Mouse (Mus musculus) heart, embryonic 12.5 days (tissue): ENCODE measurements at regions not wholly inside any gene's neighbourhood (a gene's known extent, or its start where the extent isn't known, plus 50 kb on each side); places are given as distances from the start of the nearest gene placed in this dataset.
A peak's percentile ranks its signal among the peaks of the same experiment; 100 is the strongest.

ENCODE experiments used
- ATAC-seq: fragments of 200-750 bp; cut with Nextera tagmentation; 2 replicates; pipeline ENCODE4 v1.8.0; 2017; ENCODE audit warnings: moderate TSS enrichment, moderate library complexity; ENCODE audit not compliant: insufficient number of reproducible peaks, low FRiP score
- H3K27ac ChIP-seq: fragments of 300-500 bp; sonication (generic); 2 replicates; pipeline ENCODE4 v1.5.1; 2016; ENCODE audit warnings: mild to moderate bottlenecking, moderate library complexity; ENCODE audit not compliant: poor library complexity, severe bottlenecking
- H3K27me3 ChIP-seq: fragments of 300-500 bp; sonication (generic); replicated peaks from 2 replicates; pipeline ENCODE4 v1.6.1; 2016; ENCODE audit warnings: mild to moderate bottlenecking, moderate library complexity
- H3K36me3 ChIP-seq: fragments of 300-500 bp; sonication (generic); 2 replicates; pipeline ENCODE4 v1.6.1; 2016; ENCODE audit warnings: mild to moderate bottlenecking, moderate library complexity
- H3K4me1 ChIP-seq: fragments of 300-500 bp; sonication (generic); replicated peaks from 2 replicates; pipeline ENCODE4 v1.6.1; 2016; ENCODE audit warnings: mild to moderate bottlenecking
- H3K4me2 ChIP-seq: fragments of 300-500 bp; sonication (generic); 2 replicates; pipeline ENCODE4 v1.6.1; 2016; ENCODE audit warnings: mild to moderate bottlenecking, moderate library complexity
- H3K4me3 ChIP-seq: fragments of 300-500 bp; sonication (generic); 2 replicates; pipeline ENCODE4 v1.5.1; 2016; ENCODE audit warnings: mild to moderate bottlenecking
- H3K9ac ChIP-seq: fragments of 300-500 bp; sonication (generic); 2 replicates; pipeline ENCODE4 v1.6.1; 2016; ENCODE audit warnings: mild to moderate bottlenecking, moderate library complexity
- H3K9me3 ChIP-seq: fragments of 300-500 bp; sonication (generic); replicated peaks from 2 replicates; pipeline ENCODE4 v1.6.1; 2016; ENCODE audit warnings: mild to moderate bottlenecking, moderate library complexity
- whole genome bisulfite sequencing: fragments of 180-500 bp; shearing (Covaris S2); methylation state at CpG from one replicate; pipeline ENCODE4 v1.1.7; 2016; 5-methylcytosine and 5-hydroxymethylcytosine counted together

GRCm38 (mm10) chr3:52929827-52930605 lies 87.0 kb downstream of the Cog6 start:
- no peak overlapping the region for H3K4me2 ChIP-seq
- H3K9ac ChIP-seq = no peak overlapping the region
- no peak for ATAC-seq
- H3K27me3 ChIP-seq = no peaks in the 10 kb centered on the region
- H3K27ac ChIP-seq = no peak overlapping the region
- H3K36me3 ChIP-seq = no peaks in the 10 kb centered on the region
- H3K4me3 ChIP-seq = no peak overlapping the region
- H3K4me1 ChIP-seq = no peaks in the 10 kb centered on the region
- 66% methylated on average over 13 of the region's 13 CpGs for WGBS
- H3K9me3 ChIP-seq = peaks cover 3% of the 10 kb centered on the region; the same call in 1 of the 2 replicates

- Histone ChIP-seq H3K27me3 (no peaks in the 10 kb centered on the region), H3K4me2 (no peak overlapping the region), H3K4me3 (no peak overlapping the region), H3K4me1 (no peaks in the 10 kb centered on the region), H3K9ac (no peak overlapping the region), H3K27ac (no peak overlapping the region), H3K36me3 (no peaks in the 10 kb centered on the region), H3K9me3 (peaks cover 4% of the 10 kb centered on the region; the same call in 1 of the 2 replicates)
- no peak for ATAC-seq
- 59% methylated on average over 12 of the region's 12 CpGs for WGBS
Measured at GRCm38 (mm10) chr3:52927361-52927841, 89.6 kb downstream of the Cog6 start.

- no peak overlapping the region for H3K27ac ChIP-seq
- no peaks in the 10 kb centered on the region for H3K4me1 ChIP-seq
- ATAC-seq = no peak
- no peak overlapping the region for H3K9ac ChIP-seq
- peaks cover 4% of the 10 kb centered on the region; the same call in 1 of the 2 replicates for H3K9me3 ChIP-seq
- no peak overlapping the region for H3K4me3 ChIP-seq
- 80% methylated on average over 3 of the region's 3 CpGs for WGBS
- no peaks in the 10 kb centered on the region for H3K27me3 ChIP-seq
- no peak overlapping the region for H3K4me2 ChIP-seq
- H3K36me3 ChIP-seq = no peaks in the 10 kb centered on the region
Measured at GRCm38 (mm10) chr3:52926549-52926948, 90.5 kb downstream of the Cog6 start.

- H3K36me3 ChIP-seq = no peaks in the 10 kb centered on the region
- peaks cover 4% of the 10 kb centered on the region; the same call in 1 of the 2 replicates for H3K9me3 ChIP-seq
- ATAC-seq = no peak
- no peak overlapping the region for H3K4me2 ChIP-seq
- no peaks in the 10 kb centered on the region for H3K27me3 ChIP-seq
- no peaks in the 10 kb centered on the region for H3K4me1 ChIP-seq
- H3K4me3 ChIP-seq = no peak overlapping the region
- no peak overlapping the region for H3K9ac ChIP-seq
- 62% methylated on average over 3 of the region's 3 CpGs for WGBS
- H3K27ac ChIP-seq = no peak overlapping the region
Measured at GRCm38 (mm10) chr3:52925223-52925622, 91.8 kb downstream of the Cog6 start.

- peaks cover 7% of the 10 kb centered on the region for H3K9me3 ChIP-seq
- no peaks in the 10 kb centered on the region for H3K27me3 ChIP-seq
- no peaks in the 10 kb centered on the region for H3K4me1 ChIP-seq
- H3K27ac ChIP-seq = no peak overlapping the region
- H3K4me2 ChIP-seq = no peak overlapping the region
- H3K4me3 ChIP-seq = no peak overlapping the region
- H3K36me3 ChIP-seq = no peaks in the 10 kb centered on the region
- no peak overlapping the region for H3K9ac ChIP-seq
- 71% methylated on average over 2 of the region's 2 CpGs for WGBS
- ATAC-seq = no peak
Measured at GRCm38 (mm10) chr3:52924631-52925030, 92.4 kb downstream of the Cog6 start.

GRCm38 (mm10) chr3:52923824-52924559 lies 93.0 kb downstream of the Cog6 start:
- H3K27me3 ChIP-seq = no peaks in the 10 kb centered on the region
- ATAC-seq = no peak
- H3K36me3 ChIP-seq = no peaks in the 10 kb centered on the region
- no peak overlapping the region for H3K4me2 ChIP-seq
- peaks cover 10% of the 10 kb centered on the region for H3K9me3 ChIP-seq
- H3K27ac ChIP-seq = no peak overlapping the region
- H3K4me1 ChIP-seq = no peaks in the 10 kb centered on the region
- H3K9ac ChIP-seq = no peak overlapping the region
- H3K4me3 ChIP-seq = no peak overlapping the region
- WGBS = 85% methylated on average over 4 of the region's 4 CpGs

- no peak overlapping the region for H3K4me3 ChIP-seq
- no peak overlapping the region for H3K27ac ChIP-seq
- ATAC-seq = no peak
- H3K9ac ChIP-seq = no peak overlapping the region
- H3K9me3 ChIP-seq = peaks cover 15% of the 10 kb centered on the region
- no peaks in the 10 kb centered on the region for H3K36me3 ChIP-seq
- no peaks in the 10 kb centered on the region for H3K27me3 ChIP-seq
- WGBS = 88% methylated on average over 8 of the region's 8 CpGs
- H3K4me1 ChIP-seq = no peaks in the 10 kb centered on the region
- H3K4me2 ChIP-seq = no peak overlapping the region
Measured at GRCm38 (mm10) chr3:52922411-52922810, 94.6 kb downstream of the Cog6 start.

- no peaks in the 10 kb centered on the region for H3K4me1 ChIP-seq
- H3K4me3 ChIP-seq = no peak overlapping the region
- H3K9me3 ChIP-seq = peaks cover 7% of the 10 kb centered on the region
- WGBS = 84% methylated on average over 3 of the region's 3 CpGs
- no peak overlapping the region for H3K27ac ChIP-seq
- H3K36me3 ChIP-seq = no peaks in the 10 kb centered on the region
- H3K4me2 ChIP-seq = no peak overlapping the region
- ATAC-seq = no peak
- no peaks in the 10 kb centered on the region for H3K27me3 ChIP-seq
- H3K9ac ChIP-seq = no peak overlapping the region
Measured at GRCm38 (mm10) chr3:52906823-52907564, 110.0 kb downstream of the Cog6 start.

GRCm38 (mm10) chr3:52904028-52904427 lies 113.0 kb downstream of the Cog6 start:
- H3K27me3 ChIP-seq = no peaks in the 10 kb centered on the region
- peaks cover 9% of the 10 kb centered on the region for H3K4me1 ChIP-seq
- no peak overlapping the region for H3K4me3 ChIP-seq
- no peak for ATAC-seq
- no peak overlapping the region for H3K4me2 ChIP-seq
- H3K9me3 ChIP-seq = no peaks in the 10 kb centered on the region
- 79% methylated on average over 3 of the region's 3 CpGs for whole genome bisulfite sequencing
- H3K9ac ChIP-seq = no peak overlapping the region
- H3K27ac ChIP-seq = no peak overlapping the region
- no peaks in the 10 kb centered on the region for H3K36me3 ChIP-seq

- peak; percentile 87 for ATAC-seq
- Histone ChIP-seq H3K36me3 (no peaks in the 10 kb centered on the region), H3K9ac (no peak overlapping the region), H3K4me3 (no peak overlapping the region), H3K27ac (no peak overlapping the region), H3K4me2 (no peak overlapping the region), H3K9me3 (no peaks in the 10 kb centered on the region), H3K27me3 (no peaks in the 10 kb centered on the region), H3K4me1 (peaks cover 19% of the 10 kb centered on the region)
- WGBS = 24% methylated on average over 4 of the region's 4 CpGs
Measured at GRCm38 (mm10) chr3:52897665-52898064, 119.4 kb downstream of the Cog6 start.

GRCm38 (mm10) chr3:52896462-52896861 lies 120.6 kb downstream of the Cog6 start:
- WGBS = 64% methylated on average over 7 of the region's 7 CpGs
- no peak overlapping the region for H3K9ac ChIP-seq
- H3K4me1 ChIP-seq = peaks cover 16% of the 10 kb centered on the region
- peak overlapping the region; percentile 66 for H3K27ac ChIP-seq
- no peaks in the 10 kb centered on the region for H3K9me3 ChIP-seq
- no peak overlapping the region for H3K4me2 ChIP-seq
- no peaks in the 10 kb centered on the region for H3K27me3 ChIP-seq
- no peaks in the 10 kb centered on the region for H3K36me3 ChIP-seq
- H3K4me3 ChIP-seq = no peak overlapping the region
- no peak for ATAC-seq
